Mouse (Mus musculus) hindbrain, embryonic 11.5 days (tissue): ENCODE data around the gene Sept7. TPM values are rescaled to one million over a fixed set of nuclear protein-coding genes. Genes with fewer than 3 reads are reported as not detected.
A peak's percentile ranks its signal among the peaks of the same experiment; 100 is the strongest.

Experiments used
- ATAC-seq: fragments of 200-750 bp; cut with Nextera tagmentation; 2 replicates; pipeline ENCODE4 v1.8.0; 2017; ENCODE audit warnings: mild to moderate bottlenecking, moderate TSS enrichment, moderate library complexity; ENCODE audit not compliant: low FRiP score
- DNase-seq: peaks from one replicate; pipeline ENCODE4 v3.0.0-alpha.2; 2015; ENCODE audit warnings: low spot score
- H3K27ac ChIP-seq: fragments of 300-500 bp; sonication (generic); 2 replicates; pipeline ENCODE4 v1.5.1; 2014; ENCODE audit warnings: mild to moderate bottlenecking, low read depth, low read length
- H3K27me3 ChIP-seq: fragments of 300-500 bp; sonication (generic); 2 replicates; pipeline ENCODE4 v1.6.1; 2014; ENCODE audit warnings: mild to moderate bottlenecking, low read length, moderate library complexity, mixed read lengths; ENCODE audit not compliant: control insufficient read depth, insufficient read depth
- H3K36me3 ChIP-seq: fragments of 300-500 bp; sonication (generic); 2 replicates; pipeline ENCODE4 v1.6.1; 2014; ENCODE audit warnings: mild to moderate bottlenecking, low read length, moderate library complexity, mixed read lengths; ENCODE audit not compliant: control insufficient read depth, insufficient read depth
- H3K4me1 ChIP-seq: fragments of 300-500 bp; sonication (generic); replicated peaks from 2 replicates; pipeline ENCODE4 v1.6.1; 2014; ENCODE audit warnings: low read length, mixed read lengths; ENCODE audit not compliant: control insufficient read depth, insufficient read depth
- H3K4me2 ChIP-seq: fragments of 300-500 bp; sonication (generic); replicated peaks from 2 replicates; pipeline ENCODE4 v1.6.1; 2014; ENCODE audit warnings: mild to moderate bottlenecking, low read depth, low read length
- H3K4me3 ChIP-seq: fragments of 300-500 bp; sonication (generic); 2 replicates; pipeline ENCODE4 v1.5.1; 2014; ENCODE audit warnings: low read depth, low read length
- H3K9ac ChIP-seq: fragments of 300-500 bp; sonication (generic); 2 replicates; pipeline ENCODE4 v1.6.1; 2014; ENCODE audit warnings: low read depth, low read length
- H3K9me3 ChIP-seq: fragments of 300-500 bp; sonication (generic); 2 replicates; pipeline ENCODE4 v1.6.1; 2016; ENCODE audit warnings: low read length; ENCODE audit not compliant: control insufficient read depth
- WGBS: fragments of 180-500 bp; shearing (Covaris S2); extraction: QIAGEN DNeasy Blood & Tissue Kit; methylation state at CpG from one replicate; pipeline ENCODE4 v1.1.7; 2014; 5-methylcytosine and 5-hydroxymethylcytosine counted together
- polyA plus RNA-seq: library from polyadenylated mRNA; unstranded; fragments of >200 nt; fragmentation: Nextera tagmentation; extraction: Ambion mirVana; gene quantifications from 2 replicates; pipeline ENCODE4 v1.2.1, GENCODE M21; 2014

The Sept7 gene
- polyA plus RNA-seq = 290 and 317 TPM in 2 replicates

DNA sequence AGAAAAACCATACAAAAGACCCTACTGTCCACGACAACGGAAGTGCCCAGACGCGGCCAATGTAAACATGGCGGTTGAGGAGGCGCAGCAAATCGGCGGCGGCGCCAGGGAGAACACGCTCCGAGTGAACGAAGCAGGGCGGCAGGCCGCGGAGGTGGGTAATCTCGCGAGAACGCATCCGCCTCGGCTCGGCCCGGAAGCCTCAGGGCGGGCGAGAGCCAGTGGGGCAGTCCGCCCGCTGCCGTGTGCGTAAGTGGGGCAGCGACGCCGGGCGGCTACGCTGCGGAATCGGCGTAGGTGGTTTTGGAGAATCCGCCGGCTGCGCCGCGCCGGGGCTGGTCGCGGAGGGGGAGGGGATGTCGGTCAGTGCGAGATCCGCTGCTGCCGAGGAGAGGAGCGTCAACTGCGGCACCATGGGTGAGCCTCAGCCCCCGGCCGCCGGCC lies at the start of gene Sept7:
TSS of gene Sept7 (plus strand) at position 157 of the 444 bp plus-strand sequence.
- peaks cover 2% of the 10 kb centered on the region for H3K4me1 ChIP-seq
- H3K27me3 ChIP-seq = no peaks in the 10 kb centered on the region
- H3K36me3 ChIP-seq = no peaks in the 10 kb centered on the region
- under 1% methylated on average over 34 of the region's 54 CpGs for WGBS
- peak; percentile 98 for DNase-seq
- no peaks in the 10 kb centered on the region for H3K9me3 ChIP-seq
- H3K4me3 ChIP-seq = peak within 1 kb of the TSS; percentile 99
- peak within 1 kb of the TSS; percentile 51 for H3K4me2 ChIP-seq
- peak; percentile 97 for ATAC-seq
- H3K27ac ChIP-seq = peak within 1 kb of the TSS; percentile 99
- peak within 1 kb of the TSS; percentile 96 for H3K9ac ChIP-seq

DNA sequence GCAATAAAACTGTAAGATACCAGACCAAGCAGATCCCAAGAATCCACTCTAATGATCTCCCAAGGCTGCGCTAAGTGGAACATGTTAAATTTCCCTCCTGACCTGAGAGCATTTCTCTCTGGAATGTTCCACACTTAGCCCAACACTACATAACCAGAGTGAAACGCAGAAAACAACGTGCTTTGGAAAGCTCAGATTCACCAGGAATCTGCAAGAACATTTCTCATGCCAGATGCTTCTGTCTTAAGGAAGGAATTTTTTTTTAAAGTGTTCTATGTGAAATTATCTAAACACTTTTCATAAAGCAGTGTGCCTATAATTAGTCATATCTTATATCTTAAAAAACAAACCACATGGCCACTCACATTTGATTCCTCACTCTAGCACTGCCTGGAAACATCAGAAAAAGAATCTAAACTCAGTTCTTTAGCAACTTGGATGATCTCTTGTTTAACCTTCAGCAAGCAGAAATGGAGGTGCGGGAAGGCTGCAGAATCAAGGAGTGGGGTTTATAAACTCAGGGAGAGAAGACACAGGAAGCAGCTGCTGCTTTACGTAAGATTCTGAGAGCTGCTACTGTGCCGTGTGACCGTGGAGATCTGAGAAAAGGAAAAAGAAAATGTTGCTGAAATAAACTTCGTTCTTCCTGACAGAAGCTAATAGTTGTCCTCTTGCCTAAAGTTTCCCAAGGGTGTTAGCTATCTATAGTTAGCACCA lies 44.0 kb upstream of the Sept7 start:
- Histone ChIP-seq H3K4me3 (no peak overlapping the region), H3K4me1 (no peaks in the 10 kb centered on the region), H3K36me3 (no peaks in the 10 kb centered on the region), H3K9ac (no peak overlapping the region), H3K9me3 (no peaks in the 10 kb centered on the region), H3K27ac (no peak overlapping the region), H3K4me2 (no peak overlapping the region), H3K27me3 (no peaks in the 10 kb centered on the region)
- 89% methylated on average over 8 of the region's 8 CpGs for WGBS
- DNase-seq (no peak), ATAC-seq (no peak)

DNA sequence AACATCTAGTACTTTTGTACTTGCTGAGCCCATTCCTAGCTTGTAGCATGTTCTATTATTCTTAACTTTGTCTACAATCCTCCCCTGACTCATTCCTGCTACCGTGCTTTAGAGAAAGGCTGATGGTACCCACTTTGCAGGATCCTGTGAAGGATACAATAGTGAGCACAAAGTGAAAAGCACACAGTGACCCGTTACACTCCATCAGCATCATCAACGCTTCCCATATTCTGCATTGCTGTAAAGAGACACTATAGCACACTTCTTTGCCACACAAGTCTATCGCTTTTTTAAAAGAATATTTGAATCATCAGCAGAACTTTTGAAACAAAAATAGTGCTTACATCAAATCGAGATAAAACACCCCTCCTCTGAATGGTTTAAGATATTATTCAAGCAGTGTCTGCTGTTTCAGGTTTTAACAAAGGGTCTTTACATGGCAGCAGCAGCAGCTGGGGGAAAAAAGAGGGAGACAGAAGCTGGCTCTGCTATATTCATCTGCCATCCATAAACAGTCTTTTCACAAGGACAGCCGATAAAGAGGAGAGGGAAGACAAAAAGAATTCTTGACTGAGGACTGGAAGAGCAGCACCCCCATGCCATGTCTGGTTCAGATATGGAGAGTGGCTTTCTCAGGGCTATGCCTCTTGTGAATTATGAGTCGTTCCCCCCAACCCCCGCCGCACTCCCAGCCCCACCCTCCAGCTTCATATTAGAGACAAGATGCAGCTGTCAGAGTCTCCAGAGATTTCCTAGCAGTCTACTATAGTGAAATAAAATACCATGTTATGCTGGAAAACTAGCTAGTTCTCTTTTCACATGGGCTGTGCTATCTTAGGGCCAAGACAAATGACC lies 39.7 kb upstream of the Sept7 start:
- no peaks in the 10 kb centered on the region for H3K4me1 ChIP-seq
- peak overlapping the region; percentile 52 for H3K27ac ChIP-seq
- H3K9ac ChIP-seq = no peak overlapping the region
- no peaks in the 10 kb centered on the region for H3K9me3 ChIP-seq
- H3K27me3 ChIP-seq = no peaks in the 10 kb centered on the region
- DNase-seq (peak; percentile 40), ATAC-seq (peak; percentile 80)
- no peaks in the 10 kb centered on the region for H3K36me3 ChIP-seq
- H3K4me3 ChIP-seq = no peak overlapping the region
- H3K4me2 ChIP-seq = no peak overlapping the region
- WGBS = 49% methylated on average over 9 of the region's 9 CpGs

DNA sequence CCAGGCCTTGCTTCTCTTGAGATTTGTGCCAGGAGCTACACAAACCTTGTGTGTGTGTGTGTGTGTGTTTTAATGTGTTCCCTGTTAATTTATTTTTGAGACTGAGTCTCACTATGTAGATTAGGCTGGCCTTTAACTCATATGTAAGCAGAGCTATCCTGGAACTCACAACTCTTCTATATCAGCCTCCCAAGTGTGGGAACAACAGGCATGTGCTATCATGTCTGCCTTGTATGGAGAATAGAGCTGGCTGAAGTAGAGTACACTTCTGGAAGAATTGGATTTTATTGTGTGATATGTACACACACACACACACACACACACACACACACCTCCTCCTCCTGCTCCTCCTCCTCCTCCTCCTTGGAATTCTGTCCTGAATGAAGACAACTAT lies 39.1 kb upstream of the Sept7 start:
- Histone ChIP-seq H3K36me3 (no peaks in the 10 kb centered on the region), H3K9me3 (no peaks in the 10 kb centered on the region), H3K4me2 (no peak overlapping the region), H3K27me3 (no peaks in the 10 kb centered on the region), H3K4me1 (no peaks in the 10 kb centered on the region), H3K27ac (peak overlapping the region; percentile 52; the same call in 1 of the 2 replicates), H3K4me3 (no peak overlapping the region), H3K9ac (no peak overlapping the region)
- no peak for DNase-seq
- ATAC-seq = peak; percentile 47; the same call in 1 of the 2 replicates

DNA sequence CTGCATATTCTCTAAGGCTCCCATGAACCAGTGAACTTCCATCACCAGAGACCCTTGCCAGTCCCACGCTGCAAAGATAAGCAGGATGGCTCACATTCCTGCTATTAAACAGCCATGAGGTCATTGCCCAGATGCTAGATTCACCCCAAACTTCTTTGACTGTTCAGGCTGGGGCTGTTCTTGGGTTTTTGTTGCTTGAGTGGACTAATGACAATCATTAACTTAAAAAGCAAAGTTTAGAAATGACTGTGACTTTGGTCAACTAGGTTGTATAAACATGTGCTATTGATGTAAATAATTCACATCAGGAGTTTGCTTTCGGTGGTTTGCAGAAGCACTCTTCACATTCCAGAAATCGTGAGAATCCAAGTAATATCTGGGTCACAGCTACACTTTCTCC lies 36.8 kb upstream of the Sept7 start:
- 72% methylated on average over 3 of the region's 3 CpGs for WGBS
- no peaks in the 10 kb centered on the region for H3K9me3 ChIP-seq
- no peaks in the 10 kb centered on the region for H3K27me3 ChIP-seq
- no peak overlapping the region for H3K4me2 ChIP-seq
- no peak overlapping the region for H3K4me3 ChIP-seq
- ATAC-seq = no peak
- H3K9ac ChIP-seq = no peak overlapping the region
- H3K36me3 ChIP-seq = no peaks in the 10 kb centered on the region
- no peaks in the 10 kb centered on the region for H3K4me1 ChIP-seq
- no peak for DNase-seq
- H3K27ac ChIP-seq = no peak overlapping the region

DNA sequence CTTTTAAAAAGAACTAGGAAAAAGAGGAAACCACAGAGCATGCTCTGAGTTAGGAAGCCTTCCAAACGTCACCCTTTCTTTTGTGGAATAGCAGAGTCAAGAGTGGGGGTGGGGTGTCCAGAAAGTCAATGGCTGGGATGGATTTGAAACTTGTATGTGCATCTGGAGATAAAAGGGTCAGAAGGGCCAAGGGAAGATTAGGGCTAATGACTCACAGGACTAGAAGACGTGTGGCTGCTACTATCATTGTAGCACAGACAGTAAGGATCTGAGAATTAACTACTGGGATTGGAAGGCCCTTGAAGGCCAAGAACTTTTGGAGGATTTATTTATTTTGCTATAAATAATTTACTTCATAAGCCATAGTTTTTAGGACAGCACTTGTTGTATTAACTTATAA lies 36.0 kb upstream of the Sept7 start:
- no peaks in the 10 kb centered on the region for H3K4me1 ChIP-seq
- no peak overlapping the region for H3K4me3 ChIP-seq
- DNase-seq = no peak
- WGBS = 60% methylated on average over 2 of the region's 2 CpGs
- no peaks in the 10 kb centered on the region for H3K27me3 ChIP-seq
- H3K27ac ChIP-seq = no peak overlapping the region
- no peak overlapping the region for H3K4me2 ChIP-seq
- no peak for ATAC-seq
- H3K36me3 ChIP-seq = no peaks in the 10 kb centered on the region
- H3K9me3 ChIP-seq = no peaks in the 10 kb centered on the region
- no peak overlapping the region for H3K9ac ChIP-seq

DNA sequence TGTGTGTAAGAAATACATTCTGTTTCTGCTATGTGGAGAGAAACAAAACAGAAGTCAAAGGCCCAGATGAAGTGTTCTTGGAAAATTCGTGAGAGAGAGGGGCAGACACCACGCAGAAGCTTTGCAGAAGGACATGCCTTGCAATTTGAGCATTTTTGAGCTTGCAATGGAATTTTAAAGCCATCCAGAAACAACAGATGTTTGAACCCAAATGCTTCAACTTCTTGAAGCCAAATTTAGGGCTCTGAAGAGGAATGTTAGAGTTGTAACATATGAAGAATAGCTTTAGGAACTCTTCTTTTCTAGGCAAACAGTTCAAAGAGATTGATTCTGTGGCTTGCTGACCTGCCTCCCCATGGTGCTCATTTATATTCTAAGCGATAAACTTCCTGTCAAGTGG lies 33.3 kb upstream of the Sept7 start:
- H3K4me2 ChIP-seq = no peak overlapping the region
- H3K9ac ChIP-seq = no peak overlapping the region
- H3K4me3 ChIP-seq = no peak overlapping the region
- no peak overlapping the region for H3K27ac ChIP-seq
- no peaks in the 10 kb centered on the region for H3K36me3 ChIP-seq
- H3K4me1 ChIP-seq = no peaks in the 10 kb centered on the region
- no peak for ATAC-seq
- WGBS = 57% methylated on average over 3 of the region's 3 CpGs
- no peak for DNase-seq
- no peaks in the 10 kb centered on the region for H3K27me3 ChIP-seq
- H3K9me3 ChIP-seq = no peaks in the 10 kb centered on the region

DNA sequence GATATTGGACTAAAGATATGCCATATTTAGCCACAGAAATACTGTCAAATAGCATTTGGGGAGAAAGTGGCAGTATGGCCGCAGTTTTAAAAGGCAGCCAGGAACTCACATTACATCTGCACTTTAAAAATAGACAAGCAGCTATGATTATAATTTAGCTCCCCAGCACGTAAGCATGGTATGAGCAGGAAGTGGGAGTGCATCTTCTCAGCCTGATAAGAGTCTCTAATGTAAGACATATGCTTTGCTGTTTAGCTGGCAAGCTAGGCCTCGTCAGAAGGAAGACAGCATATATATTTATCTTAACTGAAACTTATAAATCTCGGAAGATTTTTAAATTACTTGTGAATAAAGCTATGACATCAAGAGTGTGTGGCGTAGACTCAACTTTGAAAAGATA lies 32.4 kb upstream of the Sept7 start:
- H3K9ac ChIP-seq = no peak overlapping the region
- no peaks in the 10 kb centered on the region for H3K36me3 ChIP-seq
- no peaks in the 10 kb centered on the region for H3K27me3 ChIP-seq
- no peak overlapping the region for H3K4me2 ChIP-seq
- no peak overlapping the region for H3K4me3 ChIP-seq
- DNase-seq (no peak), ATAC-seq (no peak)
- 79% methylated on average over 5 of the region's 5 CpGs for WGBS
- H3K9me3 ChIP-seq = no peaks in the 10 kb centered on the region
- no peaks in the 10 kb centered on the region for H3K4me1 ChIP-seq
- no peak overlapping the region for H3K27ac ChIP-seq
